Mouse (Mus musculus): ENCODE results near the gene Ogfod3. TPM values are rescaled to one million over a fixed set of nuclear protein-coding genes. Genes with fewer than 3 reads are reported as not detected.

Ogfod3 gene
- 1 to 10 TPM; 4.1 to 4.6 TPM for total RNA-seq (2023)

DNA sequence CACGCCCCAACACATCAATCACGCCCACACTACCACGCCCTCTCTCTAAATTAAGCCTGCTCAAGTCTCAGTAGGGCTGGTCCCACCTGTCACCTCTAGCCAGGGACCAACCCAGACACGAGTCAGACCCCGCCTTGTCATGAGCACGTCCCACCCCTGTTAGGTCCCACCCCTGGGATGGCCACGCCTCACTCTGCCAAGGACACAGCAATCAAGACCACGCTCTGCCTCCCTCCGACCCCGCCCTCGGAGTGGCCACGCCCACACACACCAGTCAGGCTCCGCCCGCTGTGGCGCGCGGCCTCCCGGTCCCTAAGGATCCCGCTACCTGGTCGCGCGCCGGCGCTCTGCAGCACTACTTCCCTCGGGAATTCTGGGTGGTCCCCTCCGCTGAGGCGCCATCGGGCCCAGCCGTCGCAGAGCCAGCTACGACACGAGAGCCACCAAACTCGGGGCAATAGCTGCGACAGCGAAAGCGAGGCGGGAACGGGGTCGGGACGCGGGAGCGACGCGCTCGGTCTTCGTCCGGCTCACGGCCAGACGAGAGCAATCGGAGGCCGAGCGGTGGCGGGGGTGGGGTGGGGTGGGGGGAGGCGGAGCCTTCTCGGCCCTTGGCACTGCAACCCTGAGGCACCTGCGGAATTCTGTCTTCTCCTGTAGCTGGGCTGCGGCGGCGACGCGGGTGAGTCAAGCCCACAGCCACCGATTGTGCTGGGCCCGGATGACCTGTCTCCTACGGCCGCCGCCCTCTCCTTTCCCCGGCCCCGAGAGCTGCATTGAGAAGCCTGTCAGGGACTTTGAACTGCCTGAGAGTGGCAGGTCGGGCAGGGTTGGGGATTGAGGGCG lies at the start of gene Ogfod3, which contains the start of gene Hexdc:
Gene Ogfod3, minus strand, starts transcription at position 551 of the 846 bp plus-strand sequence.
Gene Hexdc, plus strand, starts transcription at position 273 of the 846 bp plus-strand sequence.

DNA sequence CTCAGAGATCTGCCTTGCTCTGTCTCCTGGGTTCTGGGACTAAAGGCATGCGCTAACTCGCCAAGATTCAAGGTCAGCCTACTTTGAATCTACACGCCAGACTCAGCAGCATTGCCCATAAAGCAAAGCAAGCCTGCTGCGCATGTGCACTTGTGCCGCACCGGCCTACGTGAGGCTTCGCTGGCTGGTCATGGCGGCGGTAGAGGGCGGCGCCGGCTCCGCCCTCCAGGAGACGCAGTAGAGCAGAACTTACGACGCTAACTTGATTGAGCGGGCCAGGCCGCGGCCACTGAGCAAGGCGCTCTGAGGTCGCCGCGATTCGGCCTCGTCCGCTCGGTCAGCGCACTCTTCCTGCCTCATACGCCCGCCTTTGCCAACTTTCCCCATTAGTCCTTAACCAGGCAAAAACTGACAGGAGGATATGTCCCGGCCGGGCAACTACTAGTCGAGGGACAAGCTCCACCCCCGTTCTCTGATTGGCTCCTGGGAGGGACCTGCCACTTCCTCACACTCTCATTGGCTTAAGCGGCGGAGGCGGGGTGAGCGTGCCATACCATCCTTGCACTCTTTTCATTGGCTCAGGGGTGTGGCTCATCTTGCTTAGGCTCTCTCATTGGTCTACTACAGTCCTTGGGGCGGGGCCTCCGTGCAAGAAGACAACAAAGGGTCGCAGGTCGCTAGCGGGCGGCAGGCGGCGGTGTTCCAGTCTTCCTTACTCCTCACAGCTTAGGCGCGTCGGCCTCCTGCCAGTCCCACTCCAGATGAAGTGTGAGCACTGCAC lies 32.2 kb upstream of the Ogfod3 start, which contains the start of gene Narf:
Gene Narf, plus strand, starts transcription at position 690 of the 781 bp plus-strand sequence.

DNA sequence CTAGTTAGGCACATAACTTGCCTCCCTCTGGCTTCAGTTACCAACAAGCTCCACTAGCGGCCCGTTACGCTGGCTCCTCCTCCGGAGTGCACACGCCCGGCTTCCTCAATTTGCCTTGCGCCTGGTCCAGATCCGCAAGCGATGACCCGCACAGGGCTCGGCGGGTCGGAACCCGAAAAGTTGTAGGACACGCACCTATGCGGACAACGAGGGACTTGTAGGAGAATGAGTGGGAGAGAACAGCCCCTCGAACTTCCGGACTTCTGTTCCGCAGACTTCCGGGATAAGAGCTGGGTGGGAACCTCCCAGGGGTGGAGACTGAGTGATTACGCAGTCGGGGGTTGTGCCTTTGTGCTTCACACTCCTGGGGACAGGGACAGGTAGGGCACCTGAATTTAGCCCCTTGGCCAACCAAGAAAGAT lies 24.5 kb upstream of the Ogfod3 start, which contains the start of gene Cybc1:
Gene Cybc1, minus strand, starts transcription at position 305 of the 422 bp plus-strand sequence.

DNA sequence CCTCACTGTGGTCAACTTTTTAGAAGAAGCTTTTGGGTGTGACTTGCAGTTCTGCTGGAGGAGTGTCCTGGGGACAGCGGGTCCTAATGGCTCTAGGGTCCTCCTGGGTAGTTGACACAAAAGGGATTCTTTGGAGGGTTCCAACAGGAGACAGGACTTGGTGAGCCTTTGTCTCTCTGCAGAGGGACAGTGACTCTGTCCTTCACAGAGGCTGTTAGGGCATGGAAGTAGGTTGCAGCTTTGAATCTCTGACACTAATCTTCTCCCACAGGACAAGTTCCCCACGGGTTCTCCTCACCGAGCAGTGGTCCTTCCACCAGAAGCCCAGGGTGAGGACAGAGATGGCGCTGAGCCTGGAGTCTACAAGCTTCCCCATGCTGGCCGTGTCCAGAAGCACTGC lies 44.5 kb downstream of the Ogfod3 start, which contains the start of gene Uts2r:
Gene Uts2r, plus strand, starts transcription at position 301 of the 400 bp plus-strand sequence.

DNA sequence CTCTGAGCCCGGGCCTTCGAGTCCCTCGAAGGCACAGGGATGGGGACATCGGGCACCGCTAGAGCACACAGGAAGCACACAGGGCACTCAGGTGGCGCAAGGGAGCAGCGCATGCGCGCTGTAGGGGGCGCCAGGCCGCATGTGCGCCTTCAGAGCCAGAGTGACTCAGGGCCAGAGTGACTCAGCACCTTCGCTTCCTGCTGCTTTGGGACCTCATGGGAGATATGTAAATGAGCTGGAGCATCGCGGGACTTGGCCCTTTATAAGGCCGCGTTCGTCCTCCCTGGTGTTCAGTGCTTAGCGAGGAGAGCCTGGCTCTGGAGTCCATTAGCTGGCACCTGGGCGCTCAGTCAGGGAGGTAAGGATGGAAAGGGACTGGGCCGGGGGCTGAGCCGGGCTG lies 58.6 kb downstream of the Ogfod3 start, which contains the start of gene Tex19.1:
Gene Tex19.1, plus strand, starts transcription at position 279 of the 400 bp plus-strand sequence.

Other genes with a start within 250 kb of the Ogfod3 start
- gene Csnk1d, start 213.4 kb downstream of the Ogfod3 start, total RNA-seq (2023) = 10 to 100 TPM; 84.9 to 91.3 TPM
- gene Cd7, start 165.3 kb downstream of the Ogfod3 start, total RNA-seq (2023) = 1 to 10 TPM; 1.7 to 2.5 TPM
- not detected for gene Sectm1b, start 141.1 kb downstream of the Ogfod3 start, total RNA-seq (2023)
- gene Sectm1a, start 123.5 kb downstream of the Ogfod3 start, total RNA-seq (2023) = under 1 TPM in 1 of 2 experiments, not detected in 1; 0.44 TPM
- not detected for gene Tex19.2, start 86.0 kb downstream of the Ogfod3 start, total RNA-seq (2023)
- not detected for gene Tex19.1, start 58.6 kb downstream of the Ogfod3 start, total RNA-seq (2023)
- not detected for gene Uts2r, start 44.4 kb downstream of the Ogfod3 start, total RNA-seq (2023)
- gene Hexdc, start 278 bp downstream of the Ogfod3 start, total RNA-seq (2023) = 1 to 10 TPM; 3.3 to 3.5 TPM
- 10 to 100 TPM; 62.2 to 63.1 TPM for gene Cybc1, start 24.6 kb upstream of the Ogfod3 start, total RNA-seq (2023)
- gene Narf, start 32.5 kb upstream of the Ogfod3 start, total RNA-seq (2023) = 10 to 100 TPM; 45.0 to 45.6 TPM
- 10 to 100 TPM; 26.5 to 26.9 TPM for gene Foxk2, start 55.3 kb upstream of the Ogfod3 start, total RNA-seq (2023)
- gene Wdr45b, start 149.7 kb upstream of the Ogfod3 start, total RNA-seq (2023) = 10 to 100 TPM; 54.7 to 61.4 TPM
- not detected for gene Rab40b, start 183.5 kb upstream of the Ogfod3 start, total RNA-seq (2023)
- gene Fn3krp, start 216.7 kb upstream of the Ogfod3 start, total RNA-seq (2023) = 10 to 100 TPM in 1 of 2 experiments, 1 to 10 TPM in 1; 8.7 to 11.9 TPM
- gene Fn3k, start 230.2 kb upstream of the Ogfod3 start, total RNA-seq (2023) = 1 to 10 TPM; 3.5 to 4.1 TPM
- 10 to 100 TPM; 25.5 to 26.3 TPM for gene Tbcd, start 247.2 kb upstream of the Ogfod3 start, total RNA-seq (2023)